12 mouse cellular contexts compared by ENCODE assay signal in the genomic region with DNA sequence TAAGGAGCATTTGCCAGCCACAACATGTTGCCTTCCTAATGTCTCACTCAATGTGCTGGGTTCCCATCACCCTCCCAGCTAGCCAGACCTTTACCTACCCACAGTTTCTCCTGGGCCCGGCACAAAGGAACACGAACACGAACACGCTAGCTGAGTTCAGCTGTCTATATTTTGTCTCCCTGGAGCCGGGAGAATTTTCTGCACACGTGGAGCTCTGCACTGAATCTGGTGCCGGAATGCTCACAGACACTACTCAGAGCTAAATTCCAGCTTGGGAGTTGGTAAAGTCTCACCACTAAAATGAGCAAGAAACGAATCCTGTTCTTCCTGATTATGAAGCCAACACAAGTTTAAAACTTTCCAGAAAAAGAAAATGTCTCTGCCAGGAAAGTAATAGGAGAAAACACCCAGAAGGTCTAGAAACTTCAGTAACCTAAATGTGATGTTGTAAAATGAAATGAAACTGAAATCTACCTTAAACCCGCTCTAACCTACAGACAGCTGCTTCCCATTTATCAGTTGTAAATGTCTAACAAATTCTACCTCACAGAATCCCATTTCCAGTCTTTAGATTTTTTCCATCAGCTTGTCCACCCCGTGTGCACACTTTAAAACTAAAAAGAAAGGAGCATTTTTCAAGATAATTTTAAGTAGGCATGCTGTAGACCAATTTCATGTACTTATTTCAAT. TPM values are rescaled to one million over a fixed set of nuclear protein-coding genes. Genes with fewer than 3 reads are reported as not detected.
A peak's percentile ranks its signal among the peaks of the same experiment; 100 is the strongest.
DNase-seq lines count a peak whose midpoint lies in the region; ATAC-seq lines count a peak whose summit lies in the region.
"Had no signal": no experiment of that assay in that cellular context is flagged by ENCODE, and none has a peak within 500 bp of the region (broad histone marks: within the 10 kb centered on the region; RNA-seq: fewer than 3 reads in every experiment).

No protein-coding gene starts in this region.

- peaks cover 20% of the 10 kb centered on the region for H3K4me1 ChIP-seq in intestine, embryonic 14.5 days (replicated peaks; ENCODE audit: control insufficient read depth, insufficient read depth, low read length)
- 0 out of 2 replicates have a peak, but pooled peaks cover 2% of the 10 kb centered on the region for H3K4me1 ChIP-seq in intestine, embryonic 15.5 days (replicated peaks)
- peaks cover 18% of the 10 kb centered on the region for H3K4me1 ChIP-seq in brown adipose tissue, adult 24 weeks (ENCODE audit: control insufficient read depth, insufficient read depth, insufficient read length, low read length)
- H3K4me1 ChIP-seq: liver, embryonic 13.5 days had no signal

- no peaks in the 10 kb centered on the region for H3K27me3 ChIP-seq in intestine, embryonic 14.5 days (replicated peaks; ENCODE audit: control insufficient read depth, insufficient read depth, low read length)
- H3K27me3 ChIP-seq in intestine, embryonic 15.5 days (replicated peaks) = no peaks in the 10 kb centered on the region
- H3K27me3 ChIP-seq: liver, embryonic 13.5 days had no signal

- no peak overlapping the region for H3K4me3 ChIP-seq in intestine, embryonic 14.5 days (ENCODE audit: low read depth, low read length)
- no peak overlapping the region for H3K4me3 ChIP-seq in intestine, embryonic 15.5 days (replicated peaks)
- H3K4me3 ChIP-seq in brown adipose tissue, adult 24 weeks (ENCODE audit: insufficient read depth, low read depth, low read length) = no peak overlapping the region
- H3K4me3 ChIP-seq: liver, embryonic 13.5 days had no signal

- peak overlapping the region; percentile 40; the same call in 1 of the 2 replicates for H3K27ac ChIP-seq in intestine, embryonic 14.5 days (ENCODE audit: low read depth)
- H3K27ac ChIP-seq in intestine, embryonic 15.5 days = no peak overlapping the region
- peak overlapping the region; percentile 70 for H3K27ac ChIP-seq in brown adipose tissue, adult 24 weeks (replicated peaks; ENCODE audit: low read depth, low read length)
- H3K27ac ChIP-seq: hindbrain, postnatal 0 days; liver, embryonic 13.5 days had no signal

- peaks cover 6% of the 10 kb centered on the region; the same call in 1 of the 2 replicates for H3K36me3 ChIP-seq in intestine, embryonic 14.5 days (ENCODE audit: control insufficient read depth, insufficient read depth, low read length)
- H3K36me3 ChIP-seq in intestine, embryonic 15.5 days = 0 out of 2 replicates have a peak, but pooled peaks cover 3% of the 10 kb centered on the region
- H3K36me3 ChIP-seq: G1E; liver, embryonic 13.5 days had no signal

- no peak for DNase-seq in intestine, embryonic 14.5 days (ENCODE audit: low spot score)
- DNase-seq in NIH3T3 (ENCODE audit: low read depth) = peak; percentile 34
- peak; percentile 13 to 31 for DNase-seq in right cerebral cortex, adult 2 months (ENCODE audit: low spot score in 2 of 2)
- no peak for DNase-seq in cerebellum, adult 18-20 months
- DNase-seq in lung, postnatal 14 days = no peak
- DNase-seq: kidney, postnatal 4 days; liver, embryonic 13.5 days had no signal

- no peak overlapping the region for H3K9ac ChIP-seq in intestine, embryonic 14.5 days (ENCODE audit: low read length)
- H3K9ac ChIP-seq in intestine, embryonic 15.5 days = no peak overlapping the region
- H3K9ac ChIP-seq: liver, embryonic 13.5 days had no signal

- H3K9me3 ChIP-seq in intestine, embryonic 14.5 days (ENCODE audit: control insufficient read depth, low read length) = no peaks in the 10 kb centered on the region
- no peaks in the 10 kb centered on the region for H3K9me3 ChIP-seq in intestine, embryonic 15.5 days
- H3K9me3 ChIP-seq: G1E; liver, embryonic 13.5 days had no signal

- H3K4me2 ChIP-seq in intestine, embryonic 14.5 days (ENCODE audit: low read length) = no peak overlapping the region
- H3K4me2 ChIP-seq in intestine, embryonic 15.5 days (replicated peaks) = no peak overlapping the region
- H3K4me2 ChIP-seq: liver, embryonic 13.5 days had no signal

- no peak for ATAC-seq in intestine, embryonic 14.5 days (replicated peaks; ENCODE audit: low FRiP score, low TSS enrichment, low read depth)
- no peak for ATAC-seq in intestine, embryonic 15.5 days
- ATAC-seq: hindbrain, postnatal 0 days had no signal

- WGBS in intestine, embryonic 14.5 days = 51% methylated on average over 10 of the region's 10 CpGs
- 52% methylated on average over 10 of the region's 10 CpGs for WGBS in intestine, embryonic 15.5 days

RNA-seq across cellular contexts. Expression of gene Dse, which starts 20.8 kb away (rescaled TPM):
- 22.3 and 24.1 TPM in 2 replicates for polyA plus RNA-seq in intestine, embryonic 14.5 days (2014; fragmentation: Nextera tagmentation; extraction: Ambion mirVana)
- polyA plus RNA-seq in intestine, embryonic 15.5 days (2015; fragmentation: Nextera tagmentation; extraction: Ambion mirVana) = 15.8 and 18.3 TPM in 2 replicates
- 5.7 and 8.3 TPM in 2 replicates for polyA plus RNA-seq in brown adipose tissue, adult 24 weeks (2012; ENCODE audit: insufficient read depth, insufficient read length, missing spikeins)
- polyA plus RNA-seq: G1E had no signal

RNA-seq across cellular contexts. Expression of gene Calhm6, which starts 58.9 kb away (rescaled TPM):
- 1.7 and 2.6 TPM in 2 replicates for polyA plus RNA-seq in intestine, embryonic 14.5 days (2014; fragmentation: Nextera tagmentation; extraction: Ambion mirVana)
- polyA plus RNA-seq in intestine, embryonic 15.5 days (2015; fragmentation: Nextera tagmentation; extraction: Ambion mirVana) = 1.4 and 2.2 TPM in 2 replicates
- 2.4 and 5.7 TPM in 2 replicates for polyA plus RNA-seq in brown adipose tissue, adult 24 weeks (2012; ENCODE audit: insufficient read depth, insufficient read length, missing spikeins)
- polyA plus RNA-seq: G1E; neural tube, embryonic 11.5 days had no signal

Comparison
In these comparisons a context has a peak if more than half of its experiments do, and no peak if none do; other contexts are left out.
1. DNase-seq: peak in NIH3T3 (single experiment) and right cerebral cortex, adult 2 months (2 of 2); none in intestine, embryonic 14.5 days (single experiment), cerebellum, adult 18-20 months (0 of 2) and lung, postnatal 14 days (single experiment).